Mouse (Mus musculus): Measurements from ENCODE around the gene Odf3l2. TPM values are rescaled to one million over a fixed set of nuclear protein-coding genes. Genes with fewer than 3 reads are reported as not detected.

Odf3l2 gene
- total RNA-seq, 2 experiments from 2014 or later = 0.25 to 0.63 TPM

DNA sequence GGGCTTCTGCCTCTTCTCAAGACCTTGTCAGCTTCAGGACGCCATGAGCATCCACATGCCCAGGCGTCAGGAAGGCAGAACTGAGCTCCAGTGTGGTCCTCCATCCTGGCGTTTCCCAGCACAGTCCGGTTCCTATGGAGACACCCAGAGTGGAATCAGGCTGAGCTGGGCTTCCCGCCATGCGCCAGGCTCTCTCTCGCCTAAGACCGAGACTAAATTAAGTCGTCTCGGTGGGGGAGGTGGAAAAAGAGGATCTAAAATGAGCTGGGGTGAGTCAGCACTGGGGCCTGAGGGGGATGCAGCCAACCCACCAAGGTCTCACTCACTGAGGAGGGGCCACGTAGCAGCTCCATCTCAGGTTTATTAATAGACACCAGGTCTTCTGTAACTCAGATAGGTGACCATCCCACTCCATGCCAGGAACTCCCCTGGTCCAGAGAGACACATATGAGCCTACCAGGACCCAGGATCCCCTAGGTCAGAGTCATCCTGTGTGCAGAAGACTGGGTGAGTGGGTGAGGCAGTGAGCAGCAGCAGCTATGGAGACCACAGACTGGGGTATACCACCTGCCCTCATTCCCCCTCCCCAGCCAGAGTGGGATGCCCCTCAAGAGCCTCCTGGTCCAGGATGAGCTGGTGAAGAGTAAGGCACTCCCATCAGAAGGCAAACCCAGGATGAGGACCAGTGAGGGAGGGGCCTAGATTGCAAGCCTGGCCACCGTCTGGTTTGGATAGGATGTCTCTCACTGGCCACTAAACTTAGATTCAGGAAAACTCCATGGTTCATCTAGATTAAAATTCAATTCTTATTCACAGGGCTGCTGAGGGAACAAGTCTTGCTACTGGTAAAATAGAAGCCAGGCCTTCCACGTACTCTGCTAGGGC is 48.2 kb downstream of the Odf3l2 start:
- intact Hi-C loops (cut with DNase I) = no loop called here
- peak; percentile 77 to 84 for DNase-seq (ENCODE audit: low spot score in 2 of 2)

- intact Hi-C loops (cut with DNase I) = loop anchor here (1.0 to 2.0 kb wide), 2 partner anchors 53 to 74 kb away; partner anchors contain the start of gene Tpgs1
- DNase-seq (ENCODE audit: low spot score in 2 of 2) = no peak
Observed at GRCm38 (mm10) chr10:79595590-79595929, 50.0 kb downstream of the Odf3l2 start.

GRCm38 (mm10) chr10:79594872-79595589 is 50.5 kb downstream of the Odf3l2 start:
- intact Hi-C loops (cut with DNase I) = loop anchor here (1.0 to 2.0 kb wide), 2 partner anchors 54 to 74 kb away; partner anchors contain the start of gene Tpgs1
- DNase-seq (ENCODE audit: low spot score in 2 of 2) = peak in 1 of 2 experiments; percentile 64

GRCm38 (mm10) chr10:79594111-79594510 is 51.4 kb downstream of the Odf3l2 start:
- no peak for DNase-seq (ENCODE audit: low spot score in 2 of 2)
- intact Hi-C loops (cut with DNase I) = loop anchor here (2.0 kb wide), 1 partner anchor 55 kb away; no protein-coding TSS in a partner anchor

DNA sequence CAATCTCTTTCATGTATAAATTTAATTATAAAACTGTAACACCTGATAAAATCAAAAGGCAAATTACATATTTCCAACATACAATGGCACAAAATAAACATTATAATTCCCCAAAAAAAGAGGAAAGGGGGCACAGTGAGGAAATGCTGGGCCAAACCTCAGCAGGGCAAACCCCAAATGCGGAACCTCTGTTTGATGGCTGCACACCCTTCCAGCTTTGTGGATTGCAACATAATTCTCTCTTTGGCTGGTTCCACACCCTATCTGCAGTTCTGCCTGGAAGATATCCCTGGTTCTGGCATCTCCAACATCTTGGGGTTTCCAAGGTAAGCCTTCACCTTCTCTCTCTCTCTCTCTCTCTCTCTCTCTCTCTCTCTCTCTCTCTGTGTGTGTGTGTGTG is 54.8 kb downstream of the Odf3l2 start:
- intact Hi-C loops (cut with DNase I) = no loop called here
- DNase-seq (ENCODE audit: low spot score in 2 of 2) = no peak

Other genes with a start within 250 kb of the Odf3l2 start
- not detected for gene Vmn2r83, start 177.0 kb downstream of the Odf3l2 start, total RNA-seq (2021)
- 1 to 10 TPM; 3.1 to 3.7 TPM for gene Plpp2, start 111.9 kb downstream of the Odf3l2 start, total RNA-seq (2021)
- 10 to 100 TPM; 41.9 to 55.9 TPM for gene Mier2, start 90.5 kb downstream of the Odf3l2 start, total RNA-seq (2021)
- gene Theg, start 58.4 kb downstream of the Odf3l2 start, total RNA-seq (2021) = 1 to 10 TPM; 1.1 to 1.3 TPM
- gene C2cd4c, start 31.7 kb downstream of the Odf3l2 start, total RNA-seq (2021) = 10 to 100 TPM; 15.7 to 16.3 TPM
- 10 to 100 TPM; 43.7 to 52.3 TPM for gene Shc2, start 7.8 kb downstream of the Odf3l2 start, total RNA-seq (2021)
- not detected for gene Madcam1, start 18.8 kb upstream of the Odf3l2 start, total RNA-seq (2021)
- 10 to 100 TPM; 71.4 to 91.6 TPM for gene Tpgs1, start 23.6 kb upstream of the Odf3l2 start, total RNA-seq (2021)
- 10 to 100 TPM; 76.2 to 90.0 TPM for gene Cdc34, start 36.5 kb upstream of the Odf3l2 start, total RNA-seq (2021)
- 1 to 10 TPM; 1.8 to 2.0 TPM for gene Gzmm, start 43.3 kb upstream of the Odf3l2 start, total RNA-seq (2021)
- 100 to 1,000 TPM; 593 to 646 TPM for gene Bsg, start 58.8 kb upstream of the Odf3l2 start, total RNA-seq (2021)
- gene Hcn2, start 70.9 kb upstream of the Odf3l2 start, total RNA-seq (2021) = 100 to 1,000 TPM; 128 to 152 TPM
- gene Polrmt, start 100.8 kb upstream of the Odf3l2 start, total RNA-seq (2021) = 10 to 100 TPM; 44.9 to 49.7 TPM
- gene Fgf22, start 109.3 kb upstream of the Odf3l2 start, total RNA-seq (2021) = 1 to 10 TPM; 4.0 to 4.7 TPM
- 100 to 1,000 TPM in 1 of 2 experiments, 10 to 100 TPM in 1; 92.7 to 104 TPM for gene Rnf126, start 121.2 kb upstream of the Odf3l2 start, total RNA-seq (2021)
- 1 to 10 TPM; 2.8 to 3.6 TPM for gene Fstl3, start 131.5 kb upstream of the Odf3l2 start, total RNA-seq (2021)
- under 1 TPM; 0.74 to 0.79 TPM for gene Prss57, start 145.2 kb upstream of the Odf3l2 start, total RNA-seq (2021)
- gene Palm, start 147.8 kb upstream of the Odf3l2 start, total RNA-seq (2021) = 100 to 1,000 TPM; 321 to 357 TPM
- 1 to 10 TPM in 1 of 2 experiments, not detected in 1; 1.7 TPM for gene Misp, start 175.3 kb upstream of the Odf3l2 start, total RNA-seq (2021)
- gene Ptbp1, start 208.7 kb upstream of the Odf3l2 start, total RNA-seq (2021) = 10 to 100 TPM; 40.2 to 51.9 TPM
- gene Prtn3, start 228.7 kb upstream of the Odf3l2 start, total RNA-seq (2021) = 1 to 10 TPM; 2.2 to 2.4 TPM
- 10 to 100 TPM; 50.4 to 57.1 TPM for gene Plppr3, start 228.9 kb upstream of the Odf3l2 start, total RNA-seq (2021)
- not detected for gene Elane, start 240.5 kb upstream of the Odf3l2 start, total RNA-seq (2021)
- gene Cfd, start 245.1 kb upstream of the Odf3l2 start, total RNA-seq (2021) = not detected